Mouse (Mus musculus) right cerebral cortex, postnatal 36 days (tissue): ENCODE results near the gene Camsap1.

Source experiments
- DNase-seq, 2 experiments: peaks; one replicate each; pipeline ENCODE4 v3.0.0; 2022; ENCODE audit warnings: low spot score in 2 of 2, mixed read lengths in 1 of 2

Gene Camsap1

GRCm38 (mm10) chr2:25983159-25983907, at the start of gene Camsap1:
Camsap1 (minus strand) TSS chr2:25983282.
- peak; percentile 100 for DNase-seq

- no peak for DNase-seq
Measured at GRCm38 (mm10) chr2:26030288-26030687, 47.2 kb upstream of the Camsap1 start.

- DNase-seq, result no peak
Measured at GRCm38 (mm10) chr2:26024138-26025075, 41.3 kb upstream of the Camsap1 start.

- DNase-seq, result no peak
Measured at GRCm38 (mm10) chr2:26022626-26023025, 39.5 kb upstream of the Camsap1 start.

GRCm38 (mm10) chr2:26022258-26022565, 39.1 kb upstream of the Camsap1 start:
- no peak for DNase-seq

- peak; percentile 91 to 93 for DNase-seq
Measured at GRCm38 (mm10) chr2:26021561-26022257, 38.6 kb upstream of the Camsap1 start, which contains the start of gene Ubac1. Ubac1 (minus strand) TSS chr2:26021747.

- peak; percentile 31 to 36 for DNase-seq
Measured at GRCm38 (mm10) chr2:26020714-26021560, 37.9 kb upstream of the Camsap1 start.

- DNase-seq, result no peak
Measured at GRCm38 (mm10) chr2:26019923-26020322, 36.8 kb upstream of the Camsap1 start.

GRCm38 (mm10) chr2:26017326-26017725, 34.2 kb upstream of the Camsap1 start:
- DNase-seq, result no peak

GRCm38 (mm10) chr2:26013674-26014073, 30.6 kb upstream of the Camsap1 start:
- no peak for DNase-seq

GRCm38 (mm10) chr2:26011420-26011819, 28.3 kb upstream of the Camsap1 start:
- no peak for DNase-seq

- no peak for DNase-seq
Measured at GRCm38 (mm10) chr2:26002001-26002400, 18.9 kb upstream of the Camsap1 start.

- no peak for DNase-seq
Measured at GRCm38 (mm10) chr2:26001136-26001535, 18.1 kb upstream of the Camsap1 start.

GRCm38 (mm10) chr2:25997716-25998115, 14.6 kb upstream of the Camsap1 start:
- DNase-seq, result no peak

GRCm38 (mm10) chr2:25994791-25995190, 11.7 kb upstream of the Camsap1 start:
- DNase-seq, result no peak

GRCm38 (mm10) chr2:25992285-25992684, 9.2 kb upstream of the Camsap1 start:
- DNase-seq, result no peak

GRCm38 (mm10) chr2:25989651-25990050, 6.6 kb upstream of the Camsap1 start:
- no peak for DNase-seq

GRCm38 (mm10) chr2:25987817-25988216, 4.7 kb upstream of the Camsap1 start:
- DNase-seq, result no peak

GRCm38 (mm10) chr2:25986601-25987000, 3.5 kb upstream of the Camsap1 start:
- no peak for DNase-seq

- DNase-seq, result no peak
Measured at GRCm38 (mm10) chr2:25982426-25983091, 523 bp downstream of the Camsap1 start.

- peak in 1 of 2 experiments; percentile 24 for DNase-seq
Measured at GRCm38 (mm10) chr2:25982052-25982425, 1.0 kb downstream of the Camsap1 start.
